Mouse (Mus musculus): Measurements from ENCODE around the gene Snapc3. TPM values are rescaled to one million over a fixed set of nuclear protein-coding genes. Genes with fewer than 3 reads are reported as not detected.

Gene Snapc3
- total and polyA plus RNA-seq, 2 experiments from 2014 or later, result 23.6 to 34.6 TPM

DNA sequence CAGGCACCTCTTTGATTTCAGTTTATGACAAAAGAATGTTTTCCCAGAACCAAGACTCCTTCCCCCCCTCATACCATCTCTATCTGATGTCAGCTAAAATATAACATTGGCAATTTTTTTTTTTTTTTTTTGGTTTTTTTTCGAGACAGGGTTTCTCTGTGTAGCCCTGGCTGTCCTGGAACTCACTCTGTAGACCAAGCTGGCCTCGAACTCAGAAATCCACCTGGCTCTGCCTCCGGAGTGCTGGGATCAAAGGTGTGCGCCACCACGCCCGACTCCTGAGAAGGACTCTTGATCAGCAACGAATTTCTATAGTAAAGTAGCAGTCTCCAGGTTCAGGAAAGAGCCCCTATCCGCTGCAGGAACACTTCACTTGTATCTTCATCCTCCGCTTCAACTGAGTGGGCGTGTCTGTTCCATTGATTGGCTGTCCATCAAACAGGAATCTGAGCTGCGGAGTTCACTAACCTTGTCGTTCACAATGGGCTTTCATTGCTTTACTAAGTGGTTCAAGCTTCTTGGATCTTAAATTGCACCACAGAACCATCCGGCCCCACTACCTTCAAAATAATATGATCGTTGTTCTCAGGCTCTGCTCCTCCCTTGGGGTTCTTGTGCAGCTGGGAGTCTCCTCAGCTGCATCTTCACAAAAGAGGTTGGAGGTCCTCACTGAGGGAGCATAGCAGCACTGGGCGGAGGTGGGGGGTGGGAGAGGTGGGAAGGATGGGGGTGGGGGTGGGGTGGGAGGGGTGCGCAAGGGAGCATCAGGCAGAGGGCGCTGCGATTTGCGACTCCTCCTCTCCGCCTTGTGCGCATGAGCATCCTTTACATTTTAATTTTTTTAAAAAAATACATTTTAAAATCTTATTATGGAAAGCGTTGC is 82.9 kb downstream of the Snapc3 start:
- H3K27ac ChIP-seq (ENCODE audit: low read depth), result no peak overlapping the region
- H3K4me3 ChIP-seq (ENCODE audit: low read depth, low read length), result no peak overlapping the region
- TF ChIP-seq CTCF (IDR thresholded peaks at IDR 0.05; ENCODE audit: low read depth), result no peak
- no peak for TF ChIP-seq EP300 (IDR thresholded peaks at IDR 0.05; ENCODE audit: low read depth)
- H3K36me3 ChIP-seq (replicated peaks; ENCODE audit: control insufficient read depth, insufficient read depth, low read length), result no peaks in the 10 kb centered on the region
- WGBS, result 12% methylated on average over 22 of the region's 22 CpGs
- ATAC-seq (ENCODE audit: insufficient read depth, low read depth) (peak; percentile 17; the same call in 1 of the 2 replicates), DNase-seq (ENCODE audit: low spot score) (no peak)
- peak overlapping the region; percentile 42 for H3K4me2 ChIP-seq (ENCODE audit: low read depth, low read length)
- H3K9ac ChIP-seq (replicated peaks; ENCODE audit: low read depth, low read length), result no peak overlapping the region
- no peaks in the 10 kb centered on the region for H3K9me3 ChIP-seq (replicated peaks; ENCODE audit: control insufficient read depth, low read length)
- H3K27me3 ChIP-seq (ENCODE audit: control insufficient read depth, insufficient read depth, low read length), result no peaks in the 10 kb centered on the region
- H3K4me1 ChIP-seq (ENCODE audit: control insufficient read depth, insufficient read depth), result no peaks in the 10 kb centered on the region

GRCm38 (mm10) chr4:83501037-83501430 is 83.5 kb downstream of the Snapc3 start:
- TF ChIP-seq CTCF (IDR thresholded peaks at IDR 0.05; ENCODE audit: low read depth), result no peak
- TF ChIP-seq EP300 (IDR thresholded peaks at IDR 0.05; ENCODE audit: low read depth), result no peak
- no peaks in the 10 kb centered on the region for H3K36me3 ChIP-seq (replicated peaks; ENCODE audit: control insufficient read depth, insufficient read depth, low read length)
- 36% methylated on average over 7 of the region's 7 CpGs for WGBS

DNA sequence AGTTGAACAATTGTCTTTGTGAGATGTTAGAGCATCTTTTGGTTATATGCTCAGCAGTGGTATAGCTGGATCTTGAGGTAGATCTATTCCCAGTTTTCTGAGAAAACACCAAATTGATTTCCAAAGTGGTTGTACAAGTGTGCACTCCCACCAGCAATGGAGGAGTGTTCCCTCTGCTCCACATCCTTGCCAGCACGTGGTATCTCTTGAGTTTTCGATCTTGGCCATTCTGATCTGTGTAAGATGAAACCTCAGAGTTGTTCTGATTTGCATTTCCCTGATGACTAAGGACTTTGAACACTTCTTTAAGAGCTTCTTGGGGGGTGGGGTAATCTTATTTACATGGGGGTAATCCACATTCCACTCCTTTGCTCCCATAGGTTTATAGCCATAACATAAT is 92.1 kb downstream of the Snapc3 start:
- Histone ChIP-seq H3K4me2 (ENCODE audit: low read depth, low read length) (no peak overlapping the region), H3K9ac (replicated peaks; ENCODE audit: low read depth, low read length) (no peak overlapping the region), H3K27ac (ENCODE audit: low read depth) (no peak overlapping the region), H3K27me3 (ENCODE audit: control insufficient read depth, insufficient read depth, low read length) (no peaks in the 10 kb centered on the region), H3K36me3 (replicated peaks; ENCODE audit: control insufficient read depth, insufficient read depth, low read length) (no peaks in the 10 kb centered on the region), H3K4me1 (ENCODE audit: control insufficient read depth, insufficient read depth) (no peaks in the 10 kb centered on the region), H3K4me3 (ENCODE audit: low read depth, low read length) (no peak overlapping the region), H3K9me3 (replicated peaks; ENCODE audit: control insufficient read depth, low read length) (no peaks in the 10 kb centered on the region)
- DNase-seq (ENCODE audit: low spot score) (no peak), ATAC-seq (ENCODE audit: insufficient read depth, low read depth) (no peak)
- TF ChIP-seq CTCF (IDR thresholded peaks at IDR 0.05; ENCODE audit: low read depth) (no peak), EP300 (IDR thresholded peaks at IDR 0.05; ENCODE audit: low read depth) (no peak)
- WGBS, result 63% methylated on average over 2 of the region's 2 CpGs

More at GRCm38 (mm10) chr4:83501037-83501430, 83.5 kb downstream of the Snapc3 start:
- Histone ChIP-seq H3K4me3 (ENCODE audit: low read depth, low read length) (no peak overlapping the region), H3K9ac (replicated peaks; ENCODE audit: low read depth, low read length) (no peak overlapping the region), H3K4me2 (ENCODE audit: low read depth, low read length) (peak overlapping the region; percentile 42), H3K27ac (ENCODE audit: low read depth) (no peak overlapping the region), H3K4me1 (ENCODE audit: control insufficient read depth, insufficient read depth) (no peaks in the 10 kb centered on the region), H3K9me3 (replicated peaks; ENCODE audit: control insufficient read depth, low read length) (no peaks in the 10 kb centered on the region), H3K27me3 (ENCODE audit: control insufficient read depth, insufficient read depth, low read length) (no peaks in the 10 kb centered on the region)
- ATAC-seq (ENCODE audit: insufficient read depth, low read depth), result no peak
- no peak for DNase-seq (ENCODE audit: low spot score)

GRCm38 (mm10) chr4:83511083-83511482 is 93.6 kb downstream of the Snapc3 start:
- Histone ChIP-seq H3K9ac (replicated peaks; ENCODE audit: low read depth, low read length) (no peak overlapping the region), H3K27ac (ENCODE audit: low read depth) (no peak overlapping the region), H3K36me3 (replicated peaks; ENCODE audit: control insufficient read depth, insufficient read depth, low read length) (no peaks in the 10 kb centered on the region), H3K4me3 (ENCODE audit: low read depth, low read length) (no peak overlapping the region), H3K4me1 (ENCODE audit: control insufficient read depth, insufficient read depth) (no peaks in the 10 kb centered on the region), H3K4me2 (ENCODE audit: low read depth, low read length) (no peak overlapping the region), H3K27me3 (ENCODE audit: control insufficient read depth, insufficient read depth, low read length) (no peaks in the 10 kb centered on the region), H3K9me3 (replicated peaks; ENCODE audit: control insufficient read depth, low read length) (no peaks in the 10 kb centered on the region)
- no peak for DNase-seq (ENCODE audit: low spot score)
- 49% methylated on average over 8 of the region's 8 CpGs for WGBS
- TF ChIP-seq EP300 (IDR thresholded peaks at IDR 0.05; ENCODE audit: low read depth), result no peak
- TF ChIP-seq CTCF (IDR thresholded peaks at IDR 0.05; ENCODE audit: low read depth), result no peak
- no peak for ATAC-seq (ENCODE audit: insufficient read depth, low read depth)

- TF ChIP-seq EP300 (IDR thresholded peaks at IDR 0.05; ENCODE audit: low read depth) (no peak), CTCF (IDR thresholded peaks at IDR 0.05; ENCODE audit: low read depth) (no peak)
- Histone ChIP-seq H3K4me2 (ENCODE audit: low read depth, low read length) (no peak overlapping the region), H3K36me3 (replicated peaks; ENCODE audit: control insufficient read depth, insufficient read depth, low read length) (no peaks in the 10 kb centered on the region), H3K4me3 (ENCODE audit: low read depth, low read length) (no peak overlapping the region), H3K9ac (replicated peaks; ENCODE audit: low read depth, low read length) (no peak overlapping the region), H3K4me1 (ENCODE audit: control insufficient read depth, insufficient read depth) (no peaks in the 10 kb centered on the region), H3K27ac (ENCODE audit: low read depth) (no peak overlapping the region), H3K27me3 (ENCODE audit: control insufficient read depth, insufficient read depth, low read length) (no peaks in the 10 kb centered on the region), H3K9me3 (replicated peaks; ENCODE audit: control insufficient read depth, low read length) (no peaks in the 10 kb centered on the region)
- ATAC-seq (ENCODE audit: insufficient read depth, low read depth) (no peak), DNase-seq (ENCODE audit: low spot score) (no peak)
- WGBS, result 84% methylated on average over 3 of the region's 3 CpGs
Measured at GRCm38 (mm10) chr4:83512217-83512616, 94.7 kb downstream of the Snapc3 start.

Measured in heart, postnatal 0 days (tissue).